Mouse (Mus musculus): ENCODE measurements around the gene Ccdc15. TPM values are rescaled to one million over a fixed set of nuclear protein-coding genes. Genes with fewer than 3 reads are reported as not detected.

Ccdc15 gene
- total RNA-seq (2021), result 1 to 10 TPM; 1.3 to 1.5 TPM

GRCm38 (mm10) chr9:37347988-37348642 lies at the start of gene Ccdc15:
Ccdc15 (minus strand) TSS chr9:37348432.
- DNase-seq (ENCODE audit: low spot score), result peak; percentile 94
- intact Hi-C loops (cut with DNase I), result no loop called here

- no peak for DNase-seq (ENCODE audit: low spot score)
Observed at GRCm38 (mm10) chr9:37393482-37394131, 45.4 kb upstream of the Ccdc15 start.

GRCm38 (mm10) chr9:37392071-37392470 lies 43.8 kb upstream of the Ccdc15 start:
- no peak for DNase-seq (ENCODE audit: low spot score)
- intact Hi-C loops (cut with DNase I), result no loop called here

More at GRCm38 (mm10) chr9:37393482-37394131, 45.4 kb upstream of the Ccdc15 start:
- intact Hi-C loops (cut with DNase I), result no loop called here

GRCm38 (mm10) chr9:37390891-37391290 lies 42.7 kb upstream of the Ccdc15 start:
- intact Hi-C loops (cut with DNase I), result no loop called here
- DNase-seq (ENCODE audit: low spot score), result no peak

GRCm38 (mm10) chr9:37384284-37385182 lies 36.3 kb upstream of the Ccdc15 start:
- intact Hi-C loops (cut with DNase I), result loop anchor here (2.0 kb wide), 1 partner anchor 20 kb away; no protein-coding TSS in a partner anchor
- peak; percentile 9 for DNase-seq (ENCODE audit: low spot score)

- no peak for DNase-seq (ENCODE audit: low spot score)
- intact Hi-C loops (cut with DNase I), result no loop called here
Observed at GRCm38 (mm10) chr9:37383161-37383560, 34.9 kb upstream of the Ccdc15 start.

- intact Hi-C loops (cut with DNase I), result no loop called here
- no peak for DNase-seq (ENCODE audit: low spot score)
Observed at GRCm38 (mm10) chr9:37375718-37376117, 27.5 kb upstream of the Ccdc15 start.

GRCm38 (mm10) chr9:37371232-37371801 lies 23.1 kb upstream of the Ccdc15 start:
- intact Hi-C loops (cut with DNase I), result no loop called here
- no peak for DNase-seq (ENCODE audit: low spot score)

GRCm38 (mm10) chr9:37368860-37369259 lies 20.6 kb upstream of the Ccdc15 start:
- peak; percentile 38 for DNase-seq (ENCODE audit: low spot score)
- intact Hi-C loops (cut with DNase I), result loop anchor here (5.0 kb wide), 1 partner anchor 33 kb away; the partner anchor contains the start of gene Robo4

GRCm38 (mm10) chr9:37368081-37368830 lies 20.0 kb upstream of the Ccdc15 start:
- no peak for DNase-seq (ENCODE audit: low spot score)
- intact Hi-C loops (cut with DNase I), result loop anchor here (5.0 kb wide), 1 partner anchor 34 kb away; the partner anchor contains the start of gene Robo4

- intact Hi-C loops (cut with DNase I), result loop anchor here (5.0 kb wide), 1 partner anchor 35 kb away; the partner anchor contains the start of gene Robo4
- DNase-seq (ENCODE audit: low spot score), result no peak
Observed at GRCm38 (mm10) chr9:37367301-37368080, 19.3 kb upstream of the Ccdc15 start, which contains the start of gene Hepacam. Hepacam (plus strand) TSS chr9:37367351.

GRCm38 (mm10) chr9:37365706-37366105 lies 17.5 kb upstream of the Ccdc15 start:
- no peak for DNase-seq (ENCODE audit: low spot score)
- intact Hi-C loops (cut with DNase I), result loop anchor here (5.0 kb wide), 1 partner anchor 37 kb away; the partner anchor contains the start of gene Robo4

- no peak for DNase-seq (ENCODE audit: low spot score)
- intact Hi-C loops (cut with DNase I), result no loop called here
Observed at GRCm38 (mm10) chr9:37364392-37364791, 16.2 kb upstream of the Ccdc15 start.

- intact Hi-C loops (cut with DNase I), result no loop called here
- no peak for DNase-seq (ENCODE audit: low spot score)
Observed at GRCm38 (mm10) chr9:37363551-37363950, 15.3 kb upstream of the Ccdc15 start.

- DNase-seq (ENCODE audit: low spot score), result no peak
- intact Hi-C loops (cut with DNase I), result no loop called here
Observed at GRCm38 (mm10) chr9:37362881-37363280, 14.6 kb upstream of the Ccdc15 start.

GRCm38 (mm10) chr9:37362084-37362483 lies 13.9 kb upstream of the Ccdc15 start:
- intact Hi-C loops (cut with DNase I), result no loop called here
- DNase-seq (ENCODE audit: low spot score), result no peak

GRCm38 (mm10) chr9:37359331-37360220 lies 11.3 kb upstream of the Ccdc15 start:
- DNase-seq (ENCODE audit: low spot score), result no peak
- intact Hi-C loops (cut with DNase I), result no loop called here

All from heart, postnatal 25 days (tissue).